Mouse (Mus musculus) midbrain, embryonic 14.5 days (tissue): ENCODE results near the gene Cxcl14. TPM values are rescaled to one million over a fixed set of nuclear protein-coding genes. Genes with fewer than 3 reads are reported as not detected.
A peak's percentile ranks its signal among the peaks of the same experiment; 100 is the strongest.

Source experiments
- ATAC-seq: fragments of 200-750 bp; cut with Nextera tagmentation; 2 replicates; pipeline ENCODE4 v1.8.0; 2017; ENCODE audit warnings: moderate number of reproducible peaks, moderate library complexity; ENCODE audit not compliant: low FRiP score, low TSS enrichment
- DNase-seq: peaks from one replicate; pipeline ENCODE4 v3.0.0-alpha.2; 2015
- H3K27ac ChIP-seq: fragments of 300-500 bp; sonication (generic); replicated peaks from 2 replicates; pipeline ENCODE4 v1.5.1; 2014; ENCODE audit warnings: mild to moderate bottlenecking, low read depth, low read length, moderate library complexity
- H3K27me3 ChIP-seq: fragments of 300-500 bp; sonication (generic); 2 replicates; pipeline ENCODE4 v1.6.1; 2014; ENCODE audit warnings: low read length, control low read depth, mixed read lengths; ENCODE audit not compliant: control insufficient read depth, insufficient read depth
- H3K36me3 ChIP-seq: fragments of 300-500 bp; sonication (generic); 2 replicates; pipeline ENCODE4 v1.6.1; 2014; ENCODE audit warnings: low read length, control low read depth; ENCODE audit not compliant: control insufficient read depth, insufficient read depth
- H3K4me1 ChIP-seq: fragments of 300-500 bp; sonication (generic); 2 replicates; pipeline ENCODE4 v1.6.1; 2014; ENCODE audit warnings: mild to moderate bottlenecking, antibody characterized with exemption, low read length, control low read depth; ENCODE audit not compliant: control insufficient read depth, insufficient read depth
- H3K4me2 ChIP-seq: fragments of 300-500 bp; sonication (generic); 2 replicates; pipeline ENCODE4 v1.6.1; 2014; ENCODE audit warnings: mild to moderate bottlenecking, low read length, moderate library complexity
- H3K4me3 ChIP-seq: fragments of 300-500 bp; sonication (generic); replicated peaks from 2 replicates; pipeline ENCODE4 v1.5.1; 2014; ENCODE audit warnings: low read depth, low read length
- H3K9ac ChIP-seq: fragments of 300-500 bp; sonication (generic); replicated peaks from 2 replicates; pipeline ENCODE4 v1.6.1; 2014; ENCODE audit warnings: mild to moderate bottlenecking, low read length, moderate library complexity
- H3K9me3 ChIP-seq: fragments of 300-500 bp; sonication (generic); 2 replicates; pipeline ENCODE4 v1.6.1; 2016; ENCODE audit warnings: low read length, control low read depth, mixed read lengths; ENCODE audit not compliant: control insufficient read depth
- WGBS: fragments of 180-500 bp; shearing (Covaris S2); extraction: QIAGEN DNeasy Blood & Tissue Kit; methylation state at CpG from one replicate; pipeline ENCODE4 v1.1.7; 2014; 5-methylcytosine and 5-hydroxymethylcytosine counted together
- polyA plus RNA-seq: library from polyadenylated mRNA; unstranded; fragments of >200 nt; fragmentation: Nextera tagmentation; extraction: Ambion mirVana; gene quantifications from 2 replicates; pipeline ENCODE4 v1.2.1, GENCODE M21; 2014

Gene Cxcl14
- polyA plus RNA-seq, 1 experiment from 2014 or later = 11.2 TPM

GRCm38 (mm10) chr13:56332356-56332755 is 36.0 kb upstream of the Cxcl14 start:
- H3K4me3 ChIP-seq = no peak overlapping the region
- DNase-seq (no peak), ATAC-seq (no peak)
- H3K4me2 ChIP-seq = no peak overlapping the region
- H3K4me1 ChIP-seq = peaks cover 17% of the 10 kb centered on the region
- H3K9ac ChIP-seq = no peak overlapping the region
- H3K27ac ChIP-seq = no peak overlapping the region
- 73% methylated on average over 6 of the region's 6 CpGs for WGBS
- H3K9me3 ChIP-seq = no peaks in the 10 kb centered on the region
- H3K36me3 ChIP-seq = no peaks in the 10 kb centered on the region
- H3K27me3 ChIP-seq = no peaks in the 10 kb centered on the region

GRCm38 (mm10) chr13:56330603-56331455 is 34.5 kb upstream of the Cxcl14 start:
- ATAC-seq = peak; percentile 48; the same call in 1 of the 2 replicates
- no peaks in the 10 kb centered on the region for H3K27me3 ChIP-seq

GRCm38 (mm10) chr13:56329769-56330168 is 33.4 kb upstream of the Cxcl14 start:
- H3K36me3 ChIP-seq = no peaks in the 10 kb centered on the region
- no peaks in the 10 kb centered on the region for H3K27me3 ChIP-seq
- H3K9ac ChIP-seq = no peak overlapping the region
- ATAC-seq (no peak; the same call in 1 of the 2 replicates), DNase-seq (peak; percentile 61)
- no peaks in the 10 kb centered on the region for H3K9me3 ChIP-seq
- H3K4me2 ChIP-seq = no peak overlapping the region
- WGBS = 29% methylated on average over 6 of the region's 6 CpGs
- no peak overlapping the region for H3K27ac ChIP-seq
- peaks cover 13% of the 10 kb centered on the region for H3K4me1 ChIP-seq
- no peak overlapping the region for H3K4me3 ChIP-seq

More at GRCm38 (mm10) chr13:56330603-56331455, 34.5 kb upstream of the Cxcl14 start:
- peak; percentile 62 for DNase-seq
- no peak overlapping the region for H3K4me2 ChIP-seq
- H3K9me3 ChIP-seq = no peaks in the 10 kb centered on the region
- 27% methylated on average over 10 of the region's 10 CpGs for WGBS
- peaks cover 17% of the 10 kb centered on the region for H3K4me1 ChIP-seq
- no peak overlapping the region for H3K27ac ChIP-seq
- no peak overlapping the region for H3K4me3 ChIP-seq
- H3K36me3 ChIP-seq = no peaks in the 10 kb centered on the region
- no peak overlapping the region for H3K9ac ChIP-seq

GRCm38 (mm10) chr13:56329165-56329564 is 32.8 kb upstream of the Cxcl14 start:
- H3K36me3 ChIP-seq = no peaks in the 10 kb centered on the region
- H3K9ac ChIP-seq = no peak overlapping the region
- no peaks in the 10 kb centered on the region for H3K27me3 ChIP-seq
- DNase-seq (no peak), ATAC-seq (no peak)
- H3K4me2 ChIP-seq = no peak overlapping the region
- H3K4me1 ChIP-seq = peaks cover 11% of the 10 kb centered on the region
- H3K4me3 ChIP-seq = no peak overlapping the region
- no peak overlapping the region for H3K27ac ChIP-seq
- H3K9me3 ChIP-seq = no peaks in the 10 kb centered on the region
- WGBS = 90% methylated on average over 6 of the region's 6 CpGs

- Histone ChIP-seq H3K9ac (no peak overlapping the region), H3K4me1 (peaks cover 11% of the 10 kb centered on the region), H3K27me3 (no peaks in the 10 kb centered on the region), H3K27ac (no peak overlapping the region), H3K9me3 (no peaks in the 10 kb centered on the region), H3K4me3 (no peak overlapping the region), H3K36me3 (no peaks in the 10 kb centered on the region), H3K4me2 (no peak overlapping the region)
- DNase-seq (no peak), ATAC-seq (no peak)
- 36% methylated on average over 6 of the region's 6 CpGs for WGBS
Measured at GRCm38 (mm10) chr13:56327779-56328178, 31.4 kb upstream of the Cxcl14 start.

- Histone ChIP-seq H3K9ac (no peak overlapping the region), H3K4me2 (no peak overlapping the region), H3K4me3 (no peak overlapping the region), H3K27ac (no peak overlapping the region), H3K27me3 (no peaks in the 10 kb centered on the region), H3K4me1 (no peaks in the 10 kb centered on the region), H3K9me3 (no peaks in the 10 kb centered on the region), H3K36me3 (no peaks in the 10 kb centered on the region)
- DNase-seq = no peak
- ATAC-seq = no peak
- WGBS = 78% methylated on average over 7 of the region's 7 CpGs
Measured at GRCm38 (mm10) chr13:56321635-56322034, 25.3 kb upstream of the Cxcl14 start.

- Histone ChIP-seq H3K4me3 (no peak overlapping the region), H3K36me3 (no peaks in the 10 kb centered on the region), H3K27me3 (no peaks in the 10 kb centered on the region), H3K4me1 (peaks cover 8% of the 10 kb centered on the region; the same call in 1 of the 2 replicates), H3K9me3 (no peaks in the 10 kb centered on the region), H3K9ac (no peak overlapping the region), H3K4me2 (no peak overlapping the region), H3K27ac (no peak overlapping the region)
- no peak for ATAC-seq
- 78% methylated on average over 4 of the region's 4 CpGs for WGBS
- DNase-seq = no peak
Measured at GRCm38 (mm10) chr13:56316930-56317329, 20.6 kb upstream of the Cxcl14 start.

- peaks cover 5% of the 10 kb centered on the region; the same call in 1 of the 2 replicates for H3K9me3 ChIP-seq
- H3K27ac ChIP-seq = no peak overlapping the region
- 18% methylated on average over 3 of the region's 3 CpGs for WGBS
- no peaks in the 10 kb centered on the region for H3K36me3 ChIP-seq
- H3K27me3 ChIP-seq = no peaks in the 10 kb centered on the region
- peak; percentile 46; the same call in 1 of the 2 replicates for ATAC-seq
- H3K4me3 ChIP-seq = no peak overlapping the region
- no peak overlapping the region for H3K9ac ChIP-seq
- H3K4me1 ChIP-seq = peaks cover 8% of the 10 kb centered on the region; the same call in 1 of the 2 replicates
- DNase-seq = peak; percentile 75
- H3K4me2 ChIP-seq = no peak overlapping the region
Measured at GRCm38 (mm10) chr13:56315201-56315600, 18.9 kb upstream of the Cxcl14 start.

- Histone ChIP-seq H3K27me3 (no peaks in the 10 kb centered on the region), H3K36me3 (no peaks in the 10 kb centered on the region), H3K4me3 (no peak overlapping the region), H3K9me3 (no peaks in the 10 kb centered on the region), H3K4me2 (no peak overlapping the region), H3K9ac (no peak overlapping the region), H3K27ac (no peak overlapping the region), H3K4me1 (no peaks in the 10 kb centered on the region)
- ATAC-seq = no peak
- 69% methylated on average over 12 of the region's 12 CpGs for WGBS
- no peak for DNase-seq
Measured at GRCm38 (mm10) chr13:56305058-56305457, 8.7 kb upstream of the Cxcl14 start.
